ENCODE assay signal across 8 mouse cellular contexts in the genomic region with DNA sequence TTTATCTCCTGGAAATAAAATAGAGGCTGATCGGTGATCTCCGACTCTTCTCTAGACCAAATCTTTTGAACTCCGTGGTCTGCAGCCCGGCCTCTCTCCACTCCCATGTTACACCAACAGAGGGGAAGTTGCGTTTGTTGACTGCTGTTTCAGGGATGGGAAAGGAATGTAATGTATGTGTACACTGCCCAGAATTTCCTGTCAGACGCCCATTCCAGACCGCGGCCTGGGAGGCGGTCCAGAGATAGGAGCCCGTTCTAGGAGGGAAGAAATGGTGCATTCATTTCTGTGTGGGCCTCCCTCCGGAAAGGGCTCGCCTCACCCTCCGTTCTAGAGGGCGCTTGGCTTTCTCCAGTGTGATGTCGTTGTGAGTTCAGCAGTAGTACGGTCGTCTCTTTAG. TPM values are rescaled to one million over a fixed set of nuclear protein-coding genes. Genes with fewer than 3 reads are reported as not detected.
DNase-seq lines count a peak whose midpoint lies in the region; ATAC-seq and TF ChIP-seq lines count a peak whose summit lies in the region.

No protein-coding gene starts in this region.

- H3K27ac ChIP-seq in gastrocnemius, adult 2 months, result peak overlapping the region; percentile 71
- peak overlapping the region; percentile 79 for H3K27ac ChIP-seq in heart, postnatal 0 days (ENCODE audit: low read depth)
- H3K27ac ChIP-seq in stomach, embryonic 14.5 days (ENCODE audit: low read length), result peak overlapping the region; percentile 33; the same call in 1 of the 2 replicates

- H3K4me2 ChIP-seq in heart, postnatal 0 days (ENCODE audit: low read depth, low read length), result peak overlapping the region; percentile 52
- 0 out of 2 replicates have a peak overlapping the region, but pooled peaks have one; percentile 10 for H3K4me2 ChIP-seq in stomach, embryonic 14.5 days (replicated peaks; ENCODE audit: low read depth, low read length)

- H3K4me3 ChIP-seq in gastrocnemius, adult 2 months, result peak overlapping the region; percentile 3
- H3K4me3 ChIP-seq in heart, postnatal 0 days (ENCODE audit: low read depth, low read length), result peak overlapping the region; percentile 3
- H3K4me3 ChIP-seq in stomach, embryonic 14.5 days (ENCODE audit: low read depth, low read length), result no peak overlapping the region

- TF ChIP-seq EP300 in heart, postnatal 0 days (IDR thresholded peaks at IDR 0.05; ENCODE audit: low read depth), result no peak

- no peak overlapping the region for H3K9ac ChIP-seq in heart, postnatal 0 days (replicated peaks; ENCODE audit: low read depth, low read length)
- H3K9ac ChIP-seq in stomach, embryonic 14.5 days (replicated peaks; ENCODE audit: low read depth, low read length), result no peak overlapping the region; the same call in 1 of the 2 replicates

- no peak for TF ChIP-seq CTCF in gastrocnemius, adult 2 months (IDR thresholded peaks at IDR 0.05)
- TF ChIP-seq CTCF in heart, postnatal 0 days (IDR thresholded peaks at IDR 0.05; ENCODE audit: low read depth), result no peak

- DNase-seq in gastrocnemius, adult 2 months, result no peak
- no peak for DNase-seq in gastrocnemius, postnatal 10 days
- peak; percentile 71 for DNase-seq in heart, postnatal 0 days (ENCODE audit: low spot score)
- peak; percentile 50 for DNase-seq in liver
- no peak for DNase-seq in cerebellum, postnatal 36 days
- no peak for DNase-seq in T-cell, adult 2 months (ENCODE audit: low spot score)
- DNase-seq in layer of hippocampus, adult 18-20 months (ENCODE audit: low spot score in 2 of 2), result no peak

- H3K36me3 ChIP-seq in heart, postnatal 0 days (replicated peaks; ENCODE audit: control insufficient read depth, insufficient read depth, low read length), result no peaks in the 10 kb centered on the region
- no peaks in the 10 kb centered on the region for H3K36me3 ChIP-seq in stomach, embryonic 14.5 days (ENCODE audit: control insufficient read depth, insufficient read depth, low read length)

- WGBS in heart, postnatal 0 days, result 6% methylated on average over 17 of the region's 17 CpGs
- whole genome bisulfite sequencing in stomach, embryonic 14.5 days, result 42% methylated on average over 17 of the region's 17 CpGs

- ATAC-seq in heart, postnatal 0 days (ENCODE audit: insufficient read depth, low read depth), result peak; percentile 76
- ATAC-seq in stomach, embryonic 14.5 days (ENCODE audit: insufficient number of reproducible peaks, insufficient read depth, low FRiP score, low read depth), result peak; percentile 30; the same call in 1 of the 2 replicates

- intact Hi-C loops in gastrocnemius, adult 2 months (cut with DNase I), result no loop called here

- no peaks in the 10 kb centered on the region for H3K9me3 ChIP-seq in heart, postnatal 0 days (replicated peaks; ENCODE audit: control insufficient read depth, low read length)
- H3K9me3 ChIP-seq in stomach, embryonic 14.5 days (ENCODE audit: control insufficient read depth, low read depth, low read length), result no peaks in the 10 kb centered on the region

- peaks cover 26% of the 10 kb centered on the region for H3K4me1 ChIP-seq in heart, postnatal 0 days (ENCODE audit: control insufficient read depth, insufficient read depth)
- peaks cover 16% of the 10 kb centered on the region; the same call in 1 of the 2 replicates for H3K4me1 ChIP-seq in stomach, embryonic 14.5 days (ENCODE audit: control insufficient read depth, insufficient read depth, low read length)

- H3K27me3 ChIP-seq in heart, postnatal 0 days (ENCODE audit: control insufficient read depth, insufficient read depth, low read length), result no peaks in the 10 kb centered on the region
- H3K27me3 ChIP-seq in stomach, embryonic 14.5 days (ENCODE audit: control insufficient read depth, insufficient read depth, low read length), result no peaks in the 10 kb centered on the region

RNA-seq across cellular contexts. Expression of gene Vill, which starts 50.3 kb away (rescaled TPM):
- under 1 TPM in 1 of 2 experiments, not detected in 1; 0.45 TPM for total RNA-seq in gastrocnemius, adult 2 months (2021)
- under 1 TPM; 0.52 to 0.81 TPM for total RNA-seq in gastrocnemius, postnatal 10 days (2021)
- 4.8 and 12.6 TPM in 2 replicates for total RNA-seq in heart, postnatal 0 days (2014; rRNA removed; ENCODE audit: low replicate concordance)
- polyA plus RNA-seq in heart, postnatal 0 days (2015; fragmentation: Nextera tagmentation; extraction: Ambion mirVana), result 3.8 and 4.4 TPM in 2 replicates
- 31.6 and 37.9 TPM in 2 replicates for polyA plus RNA-seq in stomach, embryonic 14.5 days (2014; fragmentation: Nextera tagmentation; extraction: Ambion mirVana)
- 1 to 10 TPM in 1 of 2 experiments, under 1 TPM in 1; 0.71 to 1.3 TPM for total RNA-seq in layer of hippocampus, adult 18-20 months (2021)

Comparison
In these comparisons a context has a peak if more than half of its experiments do, and no peak if none do; other contexts are left out.
1. DNase-seq: peak in heart, postnatal 0 days (single experiment) and liver (single experiment); none in gastrocnemius, adult 2 months (single experiment), gastrocnemius, postnatal 10 days (single experiment), cerebellum, postnatal 36 days (0 of 2), T-cell, adult 2 months (single experiment) and layer of hippocampus, adult 18-20 months (0 of 2).
2. Peak in every context shown above with its lines, with median percentiles within 50 percentile points of each other: H3K27ac ChIP-seq.